Mouse (Mus musculus) intestine, postnatal 0 days (tissue): Measurements from ENCODE around the gene Kif7. TPM values are rescaled to one million over a fixed set of nuclear protein-coding genes. Genes with fewer than 3 reads are reported as not detected.

ENCODE experiments used
- ATAC-seq: fragments of 200-750 bp; cut with Nextera tagmentation; 2 replicates; pipeline ENCODE4 v1.8.0; 2017; ENCODE audit warnings: mild to moderate bottlenecking, moderate TSS enrichment, moderate library complexity
- H3K27ac ChIP-seq: fragments of 300-500 bp; sonication (generic); 2 replicates; pipeline ENCODE4 v1.5.1; 2014; ENCODE audit warnings: mild to moderate bottlenecking, low read depth, low read length, moderate library complexity
- H3K27me3 ChIP-seq: fragments of 300-500 bp; sonication (generic); replicated peaks from 2 replicates; pipeline ENCODE4 v1.6.1; 2014; ENCODE audit warnings: low read length, mixed read lengths; ENCODE audit not compliant: control insufficient read depth, insufficient read depth
- H3K36me3 ChIP-seq: fragments of 300-500 bp; sonication (generic); 2 replicates; pipeline ENCODE4 v1.6.1; 2014; ENCODE audit warnings: mild to moderate bottlenecking, moderate library complexity; ENCODE audit not compliant: control insufficient read depth, insufficient read depth
- H3K4me1 ChIP-seq: fragments of 300-500 bp; sonication (generic); replicated peaks from 2 replicates; pipeline ENCODE4 v1.6.1; 2014; ENCODE audit warnings: antibody characterized with exemption, low read length, mixed read lengths; ENCODE audit not compliant: control insufficient read depth, insufficient read depth
- H3K4me2 ChIP-seq: fragments of 300-500 bp; sonication (generic); replicated peaks from 2 replicates; pipeline ENCODE4 v1.6.1; 2014; ENCODE audit warnings: low read depth, mild to moderate bottlenecking, moderate library complexity
- H3K4me3 ChIP-seq: fragments of 300-500 bp; sonication (generic); 2 replicates; pipeline ENCODE4 v1.5.1; 2014; ENCODE audit warnings: low read depth, low read length
- H3K9ac ChIP-seq: fragments of 300-500 bp; sonication (generic); 2 replicates; pipeline ENCODE4 v1.6.1; 2014; ENCODE audit warnings: mild to moderate bottlenecking, low read depth, low read length
- H3K9me3 ChIP-seq: fragments of 300-500 bp; sonication (generic); 2 replicates; pipeline ENCODE4 v1.6.1; 2016; ENCODE audit warnings: mixed run types; ENCODE audit not compliant: control insufficient read depth
- CTCF ChIP-seq: sonication (generic); IDR thresholded peaks from 2 replicates; pipeline ENCODE4 v1.5.1; 2016; ENCODE audit warnings: low read depth, mild to moderate bottlenecking, control low read depth, antibody characterized with exemption, moderate library complexity
- WGBS: fragments of 180-500 bp; shearing (Covaris S2); extraction: QIAGEN DNeasy Blood & Tissue Kit; methylation state at CpG from one replicate; pipeline ENCODE4 v1.1.7; 2014; 5-methylcytosine and 5-hydroxymethylcytosine counted together
- polyA plus RNA-seq: library from polyadenylated mRNA; unstranded; fragments of >200 nt; fragmentation: Nextera tagmentation; extraction: Ambion mirVana; gene quantifications from 2 replicates; pipeline ENCODE4 v1.2.1, GENCODE M21; 2015

Kif7 gene
- polyA plus RNA-seq, 1 experiment from 2014 or later = 0.69 TPM

DNA sequence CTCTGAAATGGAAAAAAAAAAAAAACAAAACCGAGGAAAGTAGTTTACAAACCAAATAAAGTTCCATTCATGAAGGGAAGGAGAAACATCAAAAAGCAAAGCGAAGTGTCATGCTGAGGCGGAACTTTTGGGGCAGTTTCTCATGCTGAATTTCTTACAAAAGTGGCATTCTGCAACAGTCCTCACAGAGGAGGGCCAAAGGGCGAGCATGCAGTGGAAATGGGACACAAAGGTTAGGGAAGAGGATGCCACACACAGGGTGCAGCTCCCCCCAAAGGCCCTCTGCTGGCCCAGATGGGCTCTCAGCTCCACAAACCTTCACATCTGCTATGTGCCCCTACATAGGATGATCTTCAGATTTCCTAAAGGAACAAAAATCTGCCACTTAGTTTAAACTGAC lies 24.8 kb upstream of the Kif7 start:
- no peak for TF ChIP-seq CTCF
- H3K9ac ChIP-seq = no peak overlapping the region
- H3K36me3 ChIP-seq = peaks cover 29% of the 10 kb centered on the region
- peaks cover 4% of the 10 kb centered on the region; the same call in 1 of the 2 replicates for H3K4me1 ChIP-seq
- no peak overlapping the region for H3K4me3 ChIP-seq
- no peaks in the 10 kb centered on the region for H3K27me3 ChIP-seq
- 86% methylated on average over 4 of the region's 4 CpGs for WGBS
- H3K9me3 ChIP-seq = no peaks in the 10 kb centered on the region
- no peak for ATAC-seq
- H3K4me2 ChIP-seq = no peak overlapping the region
- H3K27ac ChIP-seq = no peak overlapping the region

DNA sequence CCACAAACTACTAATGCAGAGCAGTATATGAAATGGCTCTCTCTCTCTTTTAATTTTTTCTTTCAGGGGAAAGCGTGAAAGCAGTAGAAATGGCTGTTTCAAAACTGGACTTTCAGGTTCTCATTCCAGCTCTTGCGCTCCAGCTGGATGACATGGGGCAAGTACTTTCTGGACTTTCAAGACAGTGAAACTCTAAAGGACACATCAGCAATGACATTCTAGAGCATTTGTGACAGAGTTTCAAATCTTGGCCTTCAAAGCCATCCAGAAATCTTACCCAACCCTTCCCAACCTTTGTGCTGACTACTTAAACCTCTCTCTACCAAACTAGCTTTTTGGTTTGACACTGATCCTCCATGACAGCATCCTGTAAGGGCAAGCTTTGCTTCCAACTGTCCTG lies 23.4 kb upstream of the Kif7 start:
- Histone ChIP-seq H3K27me3 (no peaks in the 10 kb centered on the region), H3K9me3 (no peaks in the 10 kb centered on the region), H3K27ac (no peak overlapping the region), H3K4me3 (no peak overlapping the region), H3K36me3 (peaks cover 29% of the 10 kb centered on the region), H3K9ac (no peak overlapping the region), H3K4me2 (no peak overlapping the region), H3K4me1 (peaks cover 7% of the 10 kb centered on the region; the same call in 1 of the 2 replicates)
- 93% methylated on average over 2 of the region's 2 CpGs for WGBS
- no peak for TF ChIP-seq CTCF
- no peak for ATAC-seq

DNA sequence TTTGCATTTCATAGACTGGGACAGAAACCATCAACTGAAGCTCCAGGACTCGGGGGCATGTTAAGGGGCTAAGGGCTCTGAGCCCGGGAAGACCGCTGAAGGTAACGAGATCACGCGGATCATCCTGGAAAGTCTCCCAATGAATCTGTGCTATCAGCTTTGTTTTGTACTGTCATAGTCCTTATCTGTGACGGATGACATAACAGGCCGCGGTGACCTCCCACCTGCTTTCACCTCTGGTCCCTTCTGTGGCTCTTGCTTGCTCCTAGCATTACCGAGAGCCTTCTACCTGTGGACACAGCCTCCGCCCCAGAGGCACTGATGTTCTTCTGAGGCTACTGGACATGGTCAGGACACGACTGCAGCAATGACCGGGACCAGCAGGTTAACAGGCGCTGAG lies 21.0 kb upstream of the Kif7 start:
- Histone ChIP-seq H3K9me3 (no peaks in the 10 kb centered on the region), H3K27me3 (0 out of 2 replicates have a peak, but pooled peaks cover 3% of the 10 kb centered on the region), H3K27ac (no peak overlapping the region), H3K4me2 (no peak overlapping the region), H3K4me3 (no peak overlapping the region), H3K4me1 (0 out of 2 replicates have a peak, but pooled peaks cover 3% of the 10 kb centered on the region), H3K9ac (no peak overlapping the region), H3K36me3 (peaks cover 29% of the 10 kb centered on the region)
- 88% methylated on average over 14 of the region's 14 CpGs for WGBS
- ATAC-seq = no peak
- no peak for TF ChIP-seq CTCF

DNA sequence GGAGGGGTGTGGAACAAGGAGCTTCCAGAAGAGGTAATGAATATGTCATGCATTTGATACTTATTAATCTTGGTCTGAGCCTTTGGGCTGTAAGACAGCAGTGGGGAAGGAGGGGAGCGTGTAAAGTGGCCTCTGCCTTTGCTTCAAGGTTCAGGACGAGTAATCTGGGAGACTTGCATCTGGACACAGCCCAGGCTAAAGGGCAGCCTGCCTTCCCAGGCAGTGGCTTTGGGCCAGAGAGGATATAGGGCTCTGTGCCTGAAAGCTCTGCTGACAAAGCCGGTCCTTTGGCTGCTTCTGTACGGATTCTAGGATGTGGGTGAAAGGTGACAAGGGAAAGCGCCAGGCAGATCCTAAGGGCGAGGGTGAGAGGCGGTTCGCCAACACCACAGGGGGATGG lies 19.0 kb upstream of the Kif7 start:
- Histone ChIP-seq H3K4me1 (0 out of 2 replicates have a peak, but pooled peaks cover 3% of the 10 kb centered on the region), H3K4me2 (peak overlapping the region; percentile 40), H3K36me3 (peaks cover 25% of the 10 kb centered on the region), H3K27ac (peak overlapping the region; percentile 70), H3K9ac (no peak overlapping the region), H3K4me3 (no peak overlapping the region), H3K27me3 (0 out of 2 replicates have a peak, but pooled peaks cover 3% of the 10 kb centered on the region), H3K9me3 (no peaks in the 10 kb centered on the region)
- WGBS = 40% methylated on average over 8 of the region's 8 CpGs
- TF ChIP-seq CTCF = no peak
- ATAC-seq = peak; percentile 97

DNA sequence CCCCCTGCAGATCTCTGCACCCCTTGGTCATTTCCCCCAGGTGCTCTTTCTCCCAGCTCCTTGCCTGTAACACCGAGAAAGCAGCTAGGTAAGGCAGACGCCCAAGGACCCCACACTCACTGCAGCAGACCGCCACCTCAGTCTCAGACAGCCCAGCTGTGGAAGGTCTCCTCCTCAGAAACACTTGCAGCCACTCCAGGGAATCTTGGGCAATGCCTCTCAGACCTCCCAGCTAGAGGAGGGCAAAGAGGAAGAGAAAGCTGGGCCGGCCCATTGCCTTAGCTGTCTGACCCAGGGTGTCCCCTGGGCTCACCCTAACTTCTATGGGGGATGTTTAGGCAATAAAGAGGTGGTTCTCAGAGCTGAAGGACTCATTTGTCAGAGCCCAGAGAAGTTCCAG lies 17.1 kb upstream of the Kif7 start, which contains the start of gene Plin1:
Gene Plin1, minus strand, starts transcription at position 282 of the 400 bp plus-strand sequence.
- no peak within 1 kb of the TSS for H3K4me2 ChIP-seq
- H3K4me1 ChIP-seq = 0 out of 2 replicates have a peak, but pooled peaks cover 3% of the 10 kb centered on the region
- TF ChIP-seq CTCF = no peak
- peaks cover 12% of the 10 kb centered on the region; the same call in 1 of the 2 replicates for H3K36me3 ChIP-seq
- no peak for ATAC-seq
- H3K4me3 ChIP-seq = no peak within 1 kb of the TSS
- WGBS = 76% methylated on average over 4 of the region's 4 CpGs
- H3K9ac ChIP-seq = no peak within 1 kb of the TSS
- H3K9me3 ChIP-seq = no peaks in the 10 kb centered on the region
- H3K27me3 ChIP-seq = 0 out of 2 replicates have a peak, but pooled peaks cover 6% of the 10 kb centered on the region
- no peak within 1 kb of the TSS for H3K27ac ChIP-seq

DNA sequence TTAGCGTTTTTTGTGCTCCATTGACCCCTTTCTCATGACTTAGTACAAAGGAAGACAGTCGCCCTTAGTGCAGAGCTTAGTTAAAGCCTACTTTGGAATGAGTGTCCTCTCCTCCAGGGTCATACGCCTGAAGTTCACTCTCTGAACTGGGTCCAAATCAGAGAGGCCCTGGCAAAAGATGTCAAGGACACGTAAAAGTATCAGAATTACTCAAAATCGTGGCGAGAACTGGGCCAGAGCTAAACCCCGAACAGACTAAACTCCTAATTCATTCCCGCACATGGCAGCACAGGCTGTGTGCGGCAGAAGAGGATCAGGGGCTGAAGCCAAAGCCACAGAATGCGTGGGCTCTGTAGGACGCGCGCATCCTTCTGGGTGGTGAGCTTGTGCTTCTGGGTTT lies 15.9 kb upstream of the Kif7 start:
- no peak overlapping the region for H3K27ac ChIP-seq
- no peak for ATAC-seq

More for the DNA sequence above, 15.9 kb upstream of the Kif7 start:
- H3K27me3 ChIP-seq = 0 out of 2 replicates have a peak, but pooled peaks cover 6% of the 10 kb centered on the region
- H3K4me3 ChIP-seq = no peak overlapping the region
- H3K4me2 ChIP-seq = no peak overlapping the region
- H3K36me3 ChIP-seq = no peaks in the 10 kb centered on the region
- no peak for TF ChIP-seq CTCF
- 0 out of 2 replicates have a peak, but pooled peaks cover 3% of the 10 kb centered on the region for H3K4me1 ChIP-seq
- H3K9me3 ChIP-seq = no peaks in the 10 kb centered on the region
- H3K9ac ChIP-seq = no peak overlapping the region
- 87% methylated on average over 13 of the region's 13 CpGs for WGBS
